Mouse (Mus musculus) stomach, adult 2 months (tissue): Measurements from ENCODE around the gene Tjp3. TPM values are rescaled to one million over a fixed set of nuclear protein-coding genes. Genes with fewer than 3 reads are reported as not detected.

ENCODE experiments used
- polyA plus RNA-seq: library from polyadenylated mRNA; depleted of rRNA; stranded (reverse); fragments of >200 nt; gene quantifications from 2 replicates; pipeline ENCODE4 v1.2.3, GENCODE M21; 2012; rRNA removed

Tjp3 gene
- 85.6 and 104 TPM in 2 replicates for polyA plus RNA-seq

GRCm38 (mm10) chr10:81291511-81292104 is at the start of gene Tjp3:
Gene Tjp3 (minus strand): TSS chr10:81291581.

GRCm38 (mm10) chr10:81328386-81328785 is 37.0 kb upstream of the Tjp3 start, which contains the start of gene Tbxa2r:
Gene Tbxa2r (plus strand): TSS chr10:81328731.

DNA sequence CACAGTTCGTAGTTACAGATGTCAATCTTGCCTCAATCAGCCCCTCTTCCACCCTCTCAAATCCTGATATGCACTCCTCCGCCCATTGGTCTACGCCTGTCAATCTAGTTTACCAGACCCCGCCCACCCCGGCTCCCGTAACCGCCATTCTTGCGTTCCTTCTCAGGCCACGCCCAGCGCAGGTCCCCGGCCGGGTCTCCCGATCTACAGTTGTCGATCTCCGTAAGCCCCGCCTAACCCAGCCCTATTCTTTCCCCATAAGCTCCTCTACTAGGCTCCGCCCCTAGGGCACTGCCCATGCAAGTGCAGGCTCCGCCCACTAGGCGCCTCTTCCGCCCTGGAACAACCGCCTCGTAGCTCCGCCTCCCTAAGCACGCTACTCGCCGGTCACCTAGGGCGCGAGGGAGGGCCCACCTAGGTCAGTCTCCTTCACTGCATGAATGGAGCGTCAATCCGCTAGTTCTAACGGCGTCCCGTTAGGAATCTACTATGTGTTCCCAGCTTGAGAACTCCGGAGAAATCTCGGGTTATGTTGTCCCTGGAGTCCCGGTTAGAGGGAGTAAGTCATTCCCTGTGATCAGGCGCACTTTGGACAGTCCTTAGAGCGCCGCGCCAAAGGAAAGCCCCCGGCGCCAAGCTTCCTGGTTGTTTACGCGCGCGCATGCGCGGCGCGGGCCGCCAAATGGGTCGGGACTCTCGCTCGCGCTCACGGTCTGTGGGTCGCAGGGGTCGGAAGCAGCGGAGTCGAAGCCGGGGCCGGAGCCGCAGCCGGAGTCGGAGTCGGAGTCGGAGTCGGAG is 29.4 kb upstream of the Tjp3 start, which contains the start of gene Cactin:
Gene Cactin, plus strand, starts transcription at position 554 of the 798 bp plus-strand sequence.

GRCm38 (mm10) chr10:81292554-81293333 is 1.4 kb upstream of the Tjp3 start, which contains the start of gene Pip5k1c:
Gene Pip5k1c (plus strand): TSS chr10:81292963.

GRCm38 (mm10) chr10:81266211-81267105 is 24.9 kb downstream of the Tjp3 start, which contains the start of the genes Mrpl54 and Apba3:
Gene Mrpl54 (minus strand): TSS chr10:81266934.
Gene Apba3 (plus strand): TSS chr10:81266960.

GRCm38 (mm10) chr10:81252424-81253419 is 38.7 kb downstream of the Tjp3 start, which contains the start of gene Matk:
Gene Matk (plus strand): TSS chr10:81252935.

DNA sequence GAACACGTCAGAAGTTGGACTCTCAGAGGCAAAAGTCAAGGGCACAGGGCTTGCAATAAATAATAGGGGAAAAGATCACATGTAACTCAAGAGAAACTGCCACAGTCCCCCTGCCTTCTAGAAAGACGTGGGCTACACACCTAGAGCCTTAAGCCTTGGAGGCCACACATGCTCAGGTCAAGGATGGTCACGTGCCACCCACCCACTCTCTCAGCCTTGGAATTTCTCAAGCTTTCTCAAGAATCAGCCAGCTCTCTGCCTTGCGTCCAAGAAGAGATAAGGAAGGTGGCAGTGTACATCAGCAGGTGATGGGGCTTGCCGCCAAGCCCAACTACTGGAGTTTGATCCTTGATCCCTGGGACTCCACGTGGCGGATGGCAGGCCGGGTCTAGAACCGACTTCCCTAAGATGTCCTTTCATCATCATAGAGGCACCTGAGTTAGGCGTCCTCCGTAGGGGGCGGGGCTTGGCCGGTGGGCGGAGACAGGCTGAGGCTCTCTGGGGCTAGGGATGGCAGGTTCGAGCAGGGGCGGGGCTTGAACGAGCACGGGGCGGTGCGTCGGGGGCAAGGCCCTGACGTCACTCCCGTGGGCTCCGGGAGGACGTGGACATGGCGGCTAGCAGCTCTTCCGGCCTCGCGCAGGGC is 58.7 kb downstream of the Tjp3 start, which contains the start of gene Zfr2:
Gene Zfr2, plus strand, starts transcription at position 576 of the 646 bp plus-strand sequence.

GRCm38 (mm10) chr10:81230438-81231332 is 60.7 kb downstream of the Tjp3 start, which contains the start of gene Atcay:
Gene Atcay (minus strand): TSS chr10:81230833.

Other genes with a start within 250 kb of the Tjp3 start
- gene Sgta, start 231.4 kb downstream of the Tjp3 start, polyA plus RNA-seq = 106 and 140 TPM in 2 replicates
- gene Thop1, start 221.5 kb downstream of the Tjp3 start, polyA plus RNA-seq = 63.0 and 106 TPM in 2 replicates
- gene Creb3l3, start 192.7 kb downstream of the Tjp3 start, polyA plus RNA-seq = 2.0 and 3.8 TPM in 2 replicates
- gene Map2k2, start 185.7 kb downstream of the Tjp3 start, polyA plus RNA-seq = 190 and 419 TPM in 2 replicates
- gene Zbtb7a, start 156.4 kb downstream of the Tjp3 start, polyA plus RNA-seq = 48.3 and 79.2 TPM in 2 replicates
- gene Pias4, start 123.7 kb downstream of the Tjp3 start, polyA plus RNA-seq = 25.3 and 28.0 TPM in 2 replicates
- gene Eef2, start 115.0 kb downstream of the Tjp3 start, polyA plus RNA-seq = 532 and 619 TPM in 2 replicates
- 62.9 and 105 TPM in 2 replicates for gene Dapk3, start 108.6 kb downstream of the Tjp3 start, polyA plus RNA-seq
- gene 4930442H23Rik, start 107.7 kb downstream of the Tjp3 start, polyA plus RNA-seq = not detected in 2 replicates
- 0.67 TPM in 2 replicates for gene Nmrk2, start 89.5 kb downstream of the Tjp3 start, polyA plus RNA-seq
- 0.15 and 0.17 TPM in 2 replicates for gene Atcay, start 60.7 kb downstream of the Tjp3 start, polyA plus RNA-seq
- gene Zfr2, start 58.4 kb downstream of the Tjp3 start, polyA plus RNA-seq = 5.2 and 6.0 TPM in 2 replicates
- 1.5 and 3.0 TPM in 2 replicates for gene Matk, start 38.6 kb downstream of the Tjp3 start, polyA plus RNA-seq
- 75.5 and 146 TPM in 2 replicates for gene Mrpl54, start 24.6 kb downstream of the Tjp3 start, polyA plus RNA-seq
- 58.9 and 73.0 TPM in 2 replicates for gene Apba3, start 24.6 kb downstream of the Tjp3 start, polyA plus RNA-seq
- 33.5 and 41.8 TPM in 2 replicates for gene Pip5k1c, start 1.4 kb upstream of the Tjp3 start, polyA plus RNA-seq
- 11.9 and 14.7 TPM in 2 replicates for gene Cactin, start 29.5 kb upstream of the Tjp3 start, polyA plus RNA-seq
- gene Tbxa2r, start 37.1 kb upstream of the Tjp3 start, polyA plus RNA-seq = 17.8 and 29.6 TPM in 2 replicates
- 2.3 TPM in 2 replicates for gene Gipc3, start 51.7 kb upstream of the Tjp3 start, polyA plus RNA-seq
- 95.3 and 125 TPM in 2 replicates for gene Hmg20b, start 58.9 kb upstream of the Tjp3 start, polyA plus RNA-seq
- 11.1 and 23.8 TPM in 2 replicates for gene Mfsd12, start 65.9 kb upstream of the Tjp3 start, polyA plus RNA-seq
- gene 4930404N11Rik, start 74.2 kb upstream of the Tjp3 start, polyA plus RNA-seq = 229 and 346 TPM in 2 replicates
- gene Fzr1, start 86.9 kb upstream of the Tjp3 start, polyA plus RNA-seq = 64.1 and 71.5 TPM in 2 replicates
- 57.2 and 82.1 TPM in 2 replicates for gene Dohh, start 92.8 kb upstream of the Tjp3 start, polyA plus RNA-seq
- 0.54 and 0.88 TPM in 2 replicates for gene Gm48551, start 92.9 kb upstream of the Tjp3 start, polyA plus RNA-seq
- 1.4 and 1.7 TPM in 2 replicates for gene Gm48552, start 97.4 kb upstream of the Tjp3 start, polyA plus RNA-seq
- gene Smim24, start 101.5 kb upstream of the Tjp3 start, polyA plus RNA-seq = 455 and 473 TPM in 2 replicates
- 27.0 and 33.0 TPM in 2 replicates for gene Nfic, start 164.1 kb upstream of the Tjp3 start, polyA plus RNA-seq
- 1.3 and 2.8 TPM in 2 replicates for gene Celf5, start 191.1 kb upstream of the Tjp3 start, polyA plus RNA-seq
- 147 and 177 TPM in 2 replicates for gene Ncln, start 204.8 kb upstream of the Tjp3 start, polyA plus RNA-seq
- 1.6 and 3.7 TPM in 2 replicates for gene S1pr4, start 208.6 kb upstream of the Tjp3 start, polyA plus RNA-seq
- 5.4 and 9.1 TPM in 2 replicates for gene Gna15, start 232.6 kb upstream of the Tjp3 start, polyA plus RNA-seq